17 mouse cellular contexts compared by ENCODE assay signal in the genomic region with DNA sequence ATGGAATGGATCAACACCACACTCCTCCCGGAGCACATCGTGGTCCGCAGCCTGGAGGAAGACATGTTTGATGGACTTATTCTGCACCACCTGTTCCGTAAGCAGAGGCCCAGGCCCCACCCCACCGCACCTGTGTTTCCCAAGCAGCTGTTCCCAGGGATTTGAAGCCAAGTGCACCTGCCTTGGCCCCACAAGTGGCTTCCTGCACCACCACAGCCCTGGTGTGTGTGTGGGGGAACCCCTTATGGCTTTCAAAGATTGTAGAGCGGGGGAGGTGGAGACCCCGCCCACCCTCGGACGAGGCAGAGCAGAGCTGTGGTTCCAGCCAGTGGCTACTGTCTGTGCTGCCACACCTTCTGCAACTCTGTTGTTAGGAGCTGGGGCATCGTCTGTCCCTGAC. TPM values are rescaled to one million over a fixed set of nuclear protein-coding genes. Genes with fewer than 3 reads are reported as not detected.
DNase-seq lines count a peak whose midpoint lies in the region; ATAC-seq and TF ChIP-seq lines count a peak whose summit lies in the region.
"Had no signal": no experiment of that assay in that cellular context is flagged by ENCODE, and none has a peak within 500 bp of the region (broad histone marks: within the 10 kb centered on the region; RNA-seq: fewer than 3 reads in every experiment).

No protein-coding gene starts in this region.

- H3K36me3 ChIP-seq in hindbrain, embryonic 10.5 days = no peaks in the 10 kb centered on the region
- H3K36me3 ChIP-seq in hindbrain, embryonic 14.5 days (replicated peaks; ENCODE audit: control insufficient read depth, insufficient read depth) = no peaks in the 10 kb centered on the region
- peaks cover 42% of the 10 kb centered on the region for H3K36me3 ChIP-seq in thymus, adult 2 months (ENCODE audit: control insufficient read depth, insufficient read depth, low read length)
- no peaks in the 10 kb centered on the region for H3K36me3 ChIP-seq in embryonic facial prominence, embryonic 14.5 days (ENCODE audit: control insufficient read depth, insufficient read depth, low read length)
- H3K36me3 ChIP-seq: forebrain, embryonic 12.5 days; heart, embryonic 10.5 days had no signal

- DNase-seq in hindbrain, embryonic 10.5 days (ENCODE audit: low spot score) = no peak
- DNase-seq in hindbrain, embryonic 14.5 days (ENCODE audit: low spot score) = no peak
- DNase-seq in thymus, adult 2 months = peak; percentile 23
- DNase-seq in thymus, postnatal 10 days (ENCODE audit: low spot score in 2 of 2) = no peak
- DNase-seq in embryonic facial prominence, embryonic 14.5 days (ENCODE audit: low spot score) = peak; percentile 29
- DNase-seq in left cerebral cortex, postnatal 36 days (ENCODE audit: low spot score in 2 of 2) = no peak
- DNase-seq: adrenal gland, adult 2 months; adrenal gland, postnatal 25 days; cerebellum, adult 18-20 months; cerebellum, adult 9-11 months; cerebellum, postnatal 36 days; gastrocnemius, postnatal 10 days; heart, adult 18-20 months had no signal

- H3K9ac ChIP-seq in hindbrain, embryonic 14.5 days = no peak overlapping the region
- no peak overlapping the region for H3K9ac ChIP-seq in embryonic facial prominence, embryonic 14.5 days (ENCODE audit: low read depth, low read length)
- H3K9ac ChIP-seq: forebrain, embryonic 12.5 days had no signal

- ATAC-seq in hindbrain, embryonic 14.5 days (ENCODE audit: low FRiP score) = no peak
- ATAC-seq in embryonic facial prominence, embryonic 14.5 days (ENCODE audit: low read depth) = peak; percentile 65; the same call in 1 of the 2 replicates
- ATAC-seq: forebrain, embryonic 16.5 days; hindbrain, embryonic 16.5 days had no signal

- peak overlapping the region; percentile 46; the same call in 1 of the 2 replicates for H3K27ac ChIP-seq in hindbrain, embryonic 10.5 days
- H3K27ac ChIP-seq in hindbrain, embryonic 14.5 days = no peak overlapping the region
- H3K27ac ChIP-seq in thymus, adult 2 months (ENCODE audit: control insufficient read depth, insufficient read depth, low read length) = no peak overlapping the region
- no peak overlapping the region for H3K27ac ChIP-seq in embryonic facial prominence, embryonic 14.5 days (replicated peaks; ENCODE audit: low read depth, low read length)
- H3K27ac ChIP-seq: forebrain, embryonic 12.5 days; heart, embryonic 10.5 days had no signal

- intact Hi-C loops in left cerebral cortex, postnatal 36 days (cut with DNase I) = no loop called here

- TF ChIP-seq POLR2A in thymus, adult 2 months (IDR thresholded peaks at IDR 0.05; ENCODE audit: control insufficient read depth, extremely low read depth, insufficient read depth, low read length, poor library complexity) = no peak

- H3K4me1 ChIP-seq in hindbrain, embryonic 10.5 days (replicated peaks) = peaks cover 34% of the 10 kb centered on the region
- no peaks in the 10 kb centered on the region for H3K4me1 ChIP-seq in hindbrain, embryonic 14.5 days (replicated peaks; ENCODE audit: control insufficient read depth, insufficient read depth, low read length)
- peaks cover 33% of the 10 kb centered on the region for H3K4me1 ChIP-seq in thymus, adult 2 months (replicated peaks; ENCODE audit: control insufficient read depth, insufficient read depth, low read length)
- peaks cover 6% of the 10 kb centered on the region; the same call in 1 of the 2 replicates for H3K4me1 ChIP-seq in embryonic facial prominence, embryonic 14.5 days (ENCODE audit: control insufficient read depth, insufficient read depth, low read length)
- H3K4me1 ChIP-seq: forebrain, embryonic 12.5 days had no signal

- no peak for TF ChIP-seq CTCF in thymus, adult 2 months (IDR thresholded peaks at IDR 0.05; ENCODE audit: borderline replicate concordance, control insufficient read depth, extremely low read depth, insufficient read depth, low read length, poor library complexity)

- H3K4me3 ChIP-seq in hindbrain, embryonic 10.5 days = no peak overlapping the region
- H3K4me3 ChIP-seq in hindbrain, embryonic 14.5 days (replicated peaks; ENCODE audit: low read length) = no peak overlapping the region
- H3K4me3 ChIP-seq in thymus, adult 2 months (ENCODE audit: control insufficient read depth, insufficient read depth, low read length) = no peak overlapping the region
- no peak overlapping the region for H3K4me3 ChIP-seq in embryonic facial prominence, embryonic 14.5 days (ENCODE audit: low read depth, low read length)
- H3K4me3 ChIP-seq: forebrain, embryonic 12.5 days; heart, embryonic 10.5 days had no signal

- 83% methylated on average over 10 of the region's 10 CpGs for WGBS in hindbrain, embryonic 10.5 days
- WGBS in hindbrain, embryonic 14.5 days = 88% methylated on average over 10 of the region's 10 CpGs
- 61% methylated on average over 10 of the region's 10 CpGs for WGBS in thymus, adult 2 months
- WGBS in embryonic facial prominence, embryonic 14.5 days = 74% methylated on average over 10 of the region's 10 CpGs

- H3K4me2 ChIP-seq in hindbrain, embryonic 14.5 days (replicated peaks) = no peak overlapping the region
- no peak overlapping the region for H3K4me2 ChIP-seq in embryonic facial prominence, embryonic 14.5 days (ENCODE audit: low read depth, low read length)
- H3K4me2 ChIP-seq: forebrain, embryonic 12.5 days had no signal

- no peaks in the 10 kb centered on the region for H3K9me3 ChIP-seq in hindbrain, embryonic 10.5 days
- H3K9me3 ChIP-seq in hindbrain, embryonic 14.5 days (ENCODE audit: control insufficient read depth, low read length) = no peaks in the 10 kb centered on the region
- H3K9me3 ChIP-seq in embryonic facial prominence, embryonic 14.5 days (ENCODE audit: control insufficient read depth, low read length) = no peaks in the 10 kb centered on the region
- H3K9me3 ChIP-seq: forebrain, embryonic 12.5 days; heart, embryonic 10.5 days had no signal

- peaks cover 4% of the 10 kb centered on the region; the same call in 1 of the 2 replicates for H3K27me3 ChIP-seq in hindbrain, embryonic 10.5 days (ENCODE audit: insufficient read depth, poor library complexity, severe bottlenecking)
- no peaks in the 10 kb centered on the region for H3K27me3 ChIP-seq in hindbrain, embryonic 14.5 days (ENCODE audit: control insufficient read depth, insufficient read depth, low read length)
- no peaks in the 10 kb centered on the region for H3K27me3 ChIP-seq in thymus, adult 2 months (ENCODE audit: control insufficient read depth, insufficient read depth, low read length)
- no peaks in the 10 kb centered on the region for H3K27me3 ChIP-seq in embryonic facial prominence, embryonic 14.5 days (replicated peaks; ENCODE audit: control insufficient read depth, insufficient read depth, low read length)

RNA-seq across cellular contexts. Expression of a gene that starts 5.0 kb away (rescaled TPM):
- polyA plus RNA-seq in hindbrain, embryonic 10.5 days (2016; fragmentation: Nextera tagmentation; extraction: Ambion mirVana) = 1.1 TPM in 2 replicates
- polyA plus RNA-seq in hindbrain, embryonic 14.5 days (2014; fragmentation: Nextera tagmentation; extraction: Ambion mirVana) = 0.44 and 0.55 TPM in 2 replicates
- polyA plus RNA-seq in thymus, adult 2 months (2012; rRNA removed) = 183 and 185 TPM in 2 replicates
- 2.1 and 2.4 TPM in 2 replicates for polyA plus RNA-seq in embryonic facial prominence, embryonic 14.5 days (2014; fragmentation: Nextera tagmentation; extraction: Ambion mirVana)
- 1 to 10 TPM; 5.6 to 8.6 TPM for total RNA-seq in left cerebral cortex, postnatal 36 days (2021)

Comparison
In these comparisons a context has a peak if more than half of its experiments do, and no peak if none do; other contexts are left out.
1. DNase-seq: peak in thymus, adult 2 months (single experiment) and embryonic facial prominence, embryonic 14.5 days (single experiment); none in hindbrain, embryonic 10.5 days (single experiment), hindbrain, embryonic 14.5 days (single experiment), thymus, postnatal 10 days (0 of 2) and left cerebral cortex, postnatal 36 days (0 of 2).
2. RNA of a gene that starts 5.0 kb away (polyA plus RNA-seq): 183 to 185 TPM in thymus, adult 2 months; 2.1 to 2.4 TPM in embryonic facial prominence, embryonic 14.5 days, 1.1 TPM in hindbrain, embryonic 10.5 days and 0.44 to 0.55 TPM in hindbrain, embryonic 14.5 days; every median in the first group is over 10 times any median in the second.